Mouse (Mus musculus) erythroid progenitor cell, adult 5-6 weeks (primary cell): Measurements from ENCODE around the gene Zfp706. TPM values are rescaled to one million over a fixed set of nuclear protein-coding genes. Genes with fewer than 3 reads are reported as not detected.

ENCODE experiments used
- ATAC-seq: replicated peaks from 2 replicates; pipeline ENCODE4 v1.8.0; 2016; ENCODE audit warnings: moderate number of reproducible peaks, mild to moderate bottlenecking, moderate TSS enrichment, inconsistent platforms; ENCODE audit not compliant: poor library complexity, low FRiP score, severe bottlenecking
- total RNA-seq, 2 experiments: library from RNA; stranded (forward) in 1 of 2; stranded (reverse) in 1 of 2; fragments of 150-400 nt in 1 of 2; fragments of 186-747, 209-891 nt in 1 of 2; gene quantifications; 2 replicates each; pipeline versions ENCODE4 v1.2.3 to v1.2.4; 2015 to 2017; ENCODE audit warnings: low replicate concordance in 2 of 2

Gene Zfp706
- total RNA-seq (2015; ENCODE audit: low replicate concordance) (44.9 and 71.7 TPM in 2 replicates), total RNA-seq (2017; ENCODE audit: low replicate concordance) (7.3 and 18.0 TPM in 2 replicates)

DNA sequence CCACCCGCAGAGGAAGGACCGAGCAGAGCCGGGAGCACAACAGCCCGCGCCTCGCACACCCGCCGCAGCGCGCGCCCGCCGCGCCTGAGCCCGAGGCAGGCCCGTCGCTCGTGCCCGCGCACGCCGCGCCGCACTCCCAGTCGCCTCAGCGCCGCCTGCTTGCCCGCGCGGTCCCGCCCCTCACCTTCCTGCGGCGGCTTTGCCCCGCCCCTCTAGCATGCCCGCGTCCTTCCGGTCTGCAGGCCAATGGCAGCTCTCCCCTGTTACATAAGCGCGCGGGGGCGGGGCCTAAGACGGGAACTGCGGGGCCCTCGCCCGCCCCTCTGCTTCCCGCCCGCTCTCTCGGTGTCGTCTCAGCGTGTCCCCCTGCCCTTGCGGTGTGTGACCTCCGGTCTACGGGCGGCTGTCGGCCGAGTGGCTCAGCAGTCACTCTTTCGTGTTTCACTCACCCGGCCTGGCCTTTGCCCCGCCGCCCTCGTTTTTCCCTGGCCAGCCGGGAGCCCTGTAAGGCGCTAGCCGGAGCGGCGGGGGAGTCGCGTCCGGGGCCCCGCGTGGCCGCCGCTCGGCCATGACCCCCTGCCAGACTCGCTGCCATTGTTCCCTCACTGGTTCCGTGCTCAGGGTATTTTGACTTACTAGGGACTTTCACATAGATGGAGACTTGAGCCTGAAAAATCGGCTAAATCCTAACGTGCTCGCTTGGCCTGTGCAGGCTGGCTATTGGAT lies at the start of gene Zfp706:
Gene Zfp706 (minus strand): TSS at position 541 of the 726 bp plus-strand sequence.
- ATAC-seq, result peak; percentile 98

DNA sequence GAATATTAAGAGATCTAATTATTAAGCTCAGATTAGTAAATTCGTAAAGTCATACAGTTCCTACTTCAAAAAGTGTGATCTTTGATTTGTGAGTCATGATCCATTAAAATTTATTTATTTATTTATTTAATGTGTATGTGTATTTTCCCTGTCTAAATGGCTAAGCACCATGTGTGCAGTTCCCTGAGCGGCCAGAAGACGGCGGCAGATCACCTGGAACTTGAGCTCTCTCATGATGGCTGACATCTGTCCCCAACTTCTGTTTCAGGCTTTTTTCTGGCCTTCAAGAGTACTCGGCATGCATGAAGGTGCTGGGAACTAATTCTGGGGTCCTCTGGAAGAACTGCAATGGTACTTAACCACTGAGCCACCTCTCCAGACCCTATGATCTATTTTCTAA lies 47.0 kb upstream of the Zfp706 start:
- no peak for ATAC-seq

DNA sequence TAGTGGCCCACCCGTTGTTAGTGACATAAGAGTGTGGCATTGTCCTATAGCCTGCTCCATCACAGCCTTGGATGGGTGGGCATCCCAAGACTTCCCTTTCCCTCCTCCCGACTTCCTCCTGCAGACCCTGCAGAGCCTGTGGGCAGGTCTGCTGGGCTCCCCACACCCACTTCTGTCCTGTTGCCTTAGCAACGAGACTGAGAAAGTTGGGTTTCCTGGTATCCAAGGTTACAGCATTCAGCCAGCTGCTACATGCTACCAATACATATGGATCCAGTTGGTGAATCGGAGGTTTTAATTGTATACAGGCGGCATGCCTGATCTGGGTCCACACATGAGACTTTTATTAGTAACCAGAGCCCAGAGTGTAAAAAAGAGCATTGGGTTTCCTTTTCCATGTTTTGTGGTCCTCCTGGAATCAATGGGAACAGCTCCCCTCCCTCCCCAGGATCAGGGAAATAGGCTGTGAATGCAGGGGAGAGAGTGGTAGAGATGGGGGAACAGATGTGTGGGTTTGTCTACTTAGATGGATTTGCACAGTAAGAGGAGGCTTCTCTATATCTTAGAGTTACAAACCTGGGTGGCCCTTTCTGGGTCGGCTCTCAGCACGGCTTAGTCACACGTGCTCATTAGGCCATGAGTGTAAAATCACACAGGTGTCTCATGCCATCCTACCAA lies 45.7 kb upstream of the Zfp706 start:
- ATAC-seq, result no peak

DNA sequence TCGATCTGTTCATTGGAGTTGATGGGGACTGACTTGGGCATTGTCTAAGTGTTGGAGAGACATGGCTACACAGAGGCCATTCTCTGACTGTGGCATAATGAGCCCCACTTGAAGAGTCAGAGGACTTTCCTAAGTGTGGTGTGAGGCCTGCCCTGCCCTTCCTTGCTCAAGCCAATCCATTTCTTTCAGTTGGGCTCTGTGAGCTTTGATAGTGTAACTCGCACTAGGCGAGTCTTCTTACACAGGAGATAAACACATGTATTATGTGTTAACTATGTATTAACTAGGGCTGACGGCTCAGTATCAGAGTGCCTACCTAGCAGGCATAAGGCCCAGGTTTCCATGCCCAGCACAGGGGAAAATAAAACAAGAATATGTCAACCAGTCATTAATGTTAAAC lies 39.8 kb upstream of the Zfp706 start:
- no peak for ATAC-seq

DNA sequence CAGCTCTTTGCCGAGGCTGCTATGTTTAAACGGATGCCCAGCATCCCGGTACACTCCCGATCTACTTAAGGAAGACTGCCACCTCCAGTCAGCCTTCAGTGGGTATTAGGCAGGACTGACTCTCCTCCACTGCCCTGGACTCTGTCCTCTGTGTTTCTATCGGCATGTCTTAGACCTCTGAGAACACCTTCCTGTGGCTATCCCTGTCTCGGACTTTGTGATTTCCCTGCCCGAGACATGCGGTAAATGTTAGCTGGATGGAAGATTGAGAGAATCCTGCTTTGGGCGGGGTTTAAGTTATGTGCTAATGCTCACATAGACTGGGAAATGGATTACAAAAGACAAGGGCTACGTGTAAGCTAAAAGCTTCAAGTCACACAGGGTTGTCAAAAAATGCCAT lies 39.0 kb upstream of the Zfp706 start:
- no peak for ATAC-seq

DNA sequence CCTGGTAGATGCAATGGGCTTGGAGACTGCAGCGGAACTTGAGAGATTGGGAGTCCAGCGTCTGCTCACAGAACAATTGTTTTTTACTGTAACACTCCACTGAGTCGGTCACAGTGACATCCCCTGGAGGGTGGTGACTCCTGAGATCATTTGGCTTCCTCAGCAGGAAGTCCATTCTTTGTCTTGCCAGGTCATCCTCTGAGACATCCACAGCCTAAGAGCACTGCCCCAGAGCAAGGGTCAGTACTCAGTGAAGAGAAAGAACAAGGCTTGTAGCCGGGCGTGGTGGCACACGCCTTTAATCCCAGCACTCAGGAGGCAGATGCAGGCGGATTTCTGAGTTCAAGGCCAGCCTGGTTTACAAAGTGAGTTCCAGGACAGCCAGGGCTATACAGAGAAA lies 38.6 kb upstream of the Zfp706 start:
- ATAC-seq, result no peak

DNA sequence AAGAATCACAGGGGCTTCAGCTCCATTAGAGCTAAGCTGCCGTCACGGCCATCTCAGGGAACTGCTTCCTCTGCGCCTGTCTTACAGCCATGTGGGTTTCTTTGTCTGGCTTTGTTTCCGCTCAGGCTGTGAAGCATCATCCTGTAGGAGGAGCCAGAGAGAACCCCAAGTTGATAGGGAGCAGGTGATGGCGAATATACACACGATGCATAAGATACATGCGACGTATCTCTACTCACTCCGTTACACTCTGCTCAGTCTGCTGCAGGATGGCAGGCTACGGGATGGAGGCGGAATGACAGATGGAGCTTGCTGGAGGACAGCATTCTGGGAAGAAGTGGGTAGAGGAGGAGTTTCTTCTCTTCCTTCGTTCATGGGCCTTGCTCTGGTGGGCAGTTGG lies 37.9 kb upstream of the Zfp706 start:
- ATAC-seq, result no peak

DNA sequence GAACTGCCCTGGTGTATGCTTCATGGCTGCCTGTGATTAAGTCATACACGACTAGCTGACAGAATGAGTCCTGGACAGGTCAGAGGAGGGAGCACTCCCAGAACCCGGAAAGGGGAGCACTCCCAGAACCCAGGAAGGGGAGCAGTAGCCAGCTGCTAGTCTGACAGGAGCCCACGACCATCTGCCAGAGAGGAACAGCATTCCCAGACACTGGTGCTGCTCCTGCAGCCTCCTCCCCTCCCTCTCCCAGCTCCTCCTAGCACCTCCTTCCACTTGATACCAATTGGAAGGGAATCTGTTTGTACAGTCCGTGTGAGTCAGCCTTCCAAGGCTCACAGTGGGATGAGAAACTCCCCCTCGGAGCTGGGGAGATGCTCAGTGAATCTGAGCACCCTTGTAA lies 35.0 kb upstream of the Zfp706 start:
- ATAC-seq, result no peak

DNA sequence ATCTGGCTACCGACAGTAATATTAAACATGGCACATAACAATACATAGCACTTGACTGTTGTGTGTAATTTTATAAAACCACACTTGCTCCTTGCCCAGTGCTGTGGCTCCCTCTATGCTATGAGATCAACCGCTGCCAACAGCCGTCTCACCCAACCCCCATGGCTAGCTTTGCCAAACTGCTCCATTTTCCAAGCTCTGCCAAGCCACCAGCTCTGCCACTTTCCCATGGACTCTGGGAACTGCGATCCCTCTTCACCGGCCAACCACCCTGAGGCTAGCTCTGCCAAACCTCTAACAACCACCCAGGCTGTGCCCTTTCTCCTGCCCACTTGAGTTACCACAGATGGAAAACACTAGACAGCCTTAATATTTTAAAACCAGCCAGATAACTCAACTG lies 33.6 kb upstream of the Zfp706 start:
- no peak for ATAC-seq

DNA sequence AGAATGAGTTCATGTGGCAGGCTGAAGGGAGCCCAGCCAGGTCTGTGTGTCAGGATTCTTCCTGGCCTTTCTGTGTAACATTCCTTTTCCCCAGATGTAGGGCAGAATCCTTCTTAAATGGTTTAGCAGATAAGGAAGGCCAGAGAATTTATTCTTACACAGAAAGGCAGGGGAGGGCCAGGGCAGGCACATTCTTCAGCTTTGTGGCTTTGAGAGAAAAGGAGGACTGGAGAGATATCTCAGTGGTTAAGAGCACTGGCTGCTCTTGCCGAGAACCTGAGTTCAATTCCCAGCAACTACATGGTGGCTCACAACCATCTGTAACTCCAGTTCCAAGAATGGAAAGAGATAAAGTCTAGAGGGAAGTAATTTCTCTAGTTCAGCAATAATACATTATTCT lies 31.1 kb upstream of the Zfp706 start:
- ATAC-seq, result no peak

DNA sequence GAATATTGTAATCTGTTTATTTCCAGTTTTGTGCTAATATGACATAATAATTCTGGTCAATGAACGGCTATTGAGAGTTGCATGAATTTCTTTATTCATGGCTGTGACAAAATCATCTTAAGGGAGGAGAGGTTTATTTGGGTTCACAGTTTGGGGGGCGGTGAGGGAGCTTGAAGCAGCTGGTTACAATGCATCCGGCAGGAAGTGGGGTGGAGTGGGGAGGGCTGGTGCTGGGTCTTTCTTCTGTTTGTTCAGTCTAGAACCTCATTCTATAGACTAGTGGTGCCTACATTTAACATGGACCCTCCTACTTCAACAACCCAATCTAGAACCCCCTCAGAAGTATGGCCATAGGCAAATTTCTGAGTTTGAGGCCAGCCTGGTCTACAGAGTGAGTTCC lies 30.1 kb upstream of the Zfp706 start:
- ATAC-seq, result no peak

DNA sequence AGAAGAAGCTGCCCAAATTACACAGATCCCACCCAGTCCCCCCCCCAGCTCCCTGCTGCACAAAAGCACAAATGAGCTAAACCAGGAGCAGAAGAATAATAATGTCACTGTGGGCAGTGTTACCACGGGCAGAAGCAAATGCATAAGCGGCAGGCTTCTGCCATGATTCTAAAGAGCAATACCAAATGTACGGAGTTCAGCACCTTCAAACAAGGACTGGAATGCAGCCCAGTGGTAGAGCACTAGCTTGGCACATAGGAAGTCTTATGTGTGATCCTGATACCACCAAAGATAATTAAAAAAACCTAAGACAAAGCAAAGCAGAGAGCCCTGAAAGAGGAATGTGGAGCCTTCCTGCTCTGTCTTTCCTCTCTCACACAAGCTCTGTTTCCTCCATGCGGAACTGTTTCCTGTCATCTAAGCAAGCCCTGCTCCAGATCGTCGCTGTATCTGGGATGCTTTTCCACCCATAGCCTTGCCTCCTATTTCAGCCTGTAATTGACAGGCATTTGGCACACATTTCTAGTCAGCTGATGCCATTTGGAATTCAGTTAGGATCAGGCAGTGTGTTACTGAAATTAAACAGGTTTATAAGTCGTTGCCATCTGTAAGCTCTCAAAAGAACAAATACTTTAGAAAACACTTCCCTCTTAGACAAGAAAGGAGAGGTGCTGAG lies 29.0 kb upstream of the Zfp706 start:
- ATAC-seq, result no peak

DNA sequence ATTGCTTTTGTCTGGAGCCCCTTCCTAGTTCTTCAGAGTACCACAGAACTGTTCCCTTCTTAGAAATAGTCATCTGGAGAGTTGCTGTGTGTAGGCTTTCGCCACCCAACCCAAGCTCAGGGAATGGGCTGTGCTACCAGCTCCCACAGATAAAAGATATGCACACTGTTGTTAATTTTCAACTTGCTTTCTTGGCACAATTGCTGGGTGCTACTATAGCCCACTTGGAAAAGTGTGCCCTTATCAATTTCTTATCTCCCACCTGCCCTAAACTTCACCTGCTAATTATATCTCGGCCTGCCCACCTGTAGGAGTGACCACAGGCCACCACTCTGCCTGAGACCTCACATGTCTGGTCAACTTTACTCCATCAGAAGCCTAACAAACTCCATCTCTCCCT lies 26.6 kb upstream of the Zfp706 start:
- no peak for ATAC-seq

DNA sequence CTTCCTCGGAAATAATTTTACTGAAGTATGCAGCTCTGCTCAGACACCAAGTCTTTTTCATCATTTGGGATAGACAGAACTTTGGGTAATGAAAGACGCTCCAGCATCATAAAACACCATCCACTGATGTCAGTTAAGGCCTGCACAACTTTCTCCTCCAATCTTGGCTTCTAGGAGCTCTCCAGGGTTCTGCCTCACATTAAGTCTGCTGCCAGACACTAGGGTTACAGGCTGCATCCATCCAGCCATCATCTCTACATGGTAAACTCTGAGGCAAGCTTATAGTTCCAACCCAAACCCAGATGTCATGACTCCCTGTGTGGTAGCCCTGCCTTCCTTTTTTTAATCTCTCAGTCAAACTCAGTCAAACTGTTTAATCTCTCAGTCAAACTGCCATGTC lies 25.9 kb upstream of the Zfp706 start:
- no peak for ATAC-seq

DNA sequence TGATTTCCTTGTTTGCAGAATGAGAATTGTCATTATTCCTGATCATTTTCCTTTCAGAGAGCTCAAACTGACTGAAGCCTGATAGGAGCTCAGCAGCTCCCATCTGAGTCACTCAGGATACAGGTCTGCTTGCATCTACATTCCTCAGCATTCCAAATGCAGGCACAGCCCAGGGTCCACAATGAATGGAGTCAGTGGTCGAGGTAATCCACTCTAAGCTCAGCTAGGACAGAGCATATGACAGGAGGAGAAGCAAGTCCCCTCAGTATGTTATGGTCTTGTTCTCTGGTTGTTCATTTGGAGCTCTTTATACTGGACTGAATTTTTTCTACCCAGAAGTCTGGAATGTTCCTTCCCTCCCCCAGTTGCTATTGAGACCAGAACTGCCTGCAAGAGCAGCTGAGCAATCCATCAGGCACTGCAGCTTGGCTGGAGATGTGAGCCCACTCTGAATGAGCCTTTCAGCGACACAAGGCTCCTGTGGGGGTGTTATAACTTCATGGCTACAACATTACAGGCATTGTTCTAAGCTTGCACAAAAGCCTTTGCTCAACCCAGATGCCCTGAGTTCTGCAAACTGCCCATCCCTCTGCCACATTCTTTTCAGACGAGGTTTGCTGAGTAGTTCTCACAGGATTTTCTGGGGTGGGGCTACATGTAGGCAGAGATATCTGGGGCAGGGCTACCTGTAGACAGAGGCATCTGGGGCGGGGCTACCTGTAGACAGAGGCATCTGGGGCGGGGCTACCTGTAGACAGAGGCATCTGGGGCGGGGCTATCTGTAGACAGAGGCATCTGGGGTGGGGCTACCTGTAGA lies 24.0 kb upstream of the Zfp706 start:
- no peak for ATAC-seq

DNA sequence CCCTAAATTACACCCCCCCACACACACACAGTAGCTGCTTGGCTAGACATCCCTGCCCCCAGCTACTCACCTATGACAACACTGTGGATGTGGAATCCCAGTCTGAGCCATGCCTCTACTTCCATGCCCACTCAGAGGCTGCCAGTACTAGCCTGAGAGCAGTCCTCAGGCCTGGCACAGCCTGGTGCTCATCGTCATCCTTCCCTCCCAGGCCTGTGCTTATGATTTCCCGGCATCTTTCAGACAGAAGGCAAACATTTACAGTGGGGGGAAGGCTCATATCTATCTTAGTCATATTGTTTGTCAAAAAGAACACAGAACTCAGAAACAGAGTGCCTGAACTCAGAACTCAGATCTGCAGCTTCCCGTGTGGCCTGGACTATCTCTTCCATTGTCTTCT lies 23.4 kb upstream of the Zfp706 start:
- ATAC-seq, result no peak

DNA sequence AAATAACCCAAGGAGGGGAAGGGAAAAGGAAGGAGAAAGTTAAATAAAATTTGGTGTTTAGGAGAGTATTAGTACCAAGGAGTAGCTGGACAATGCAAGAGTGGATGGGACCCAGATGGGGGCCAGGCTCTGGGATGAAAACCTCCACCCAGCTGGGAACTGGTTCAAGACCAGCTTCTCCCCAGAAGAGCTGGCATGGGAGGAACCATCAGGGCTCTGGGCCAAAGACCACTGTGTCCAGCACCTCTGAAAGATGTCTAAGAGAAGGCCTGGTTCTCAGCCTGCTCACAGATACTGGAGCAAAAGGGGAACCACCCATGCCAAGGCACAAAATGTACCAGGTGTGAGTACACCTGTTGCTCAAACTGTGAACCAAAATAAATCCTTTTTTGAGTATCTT lies 20.4 kb upstream of the Zfp706 start:
- ATAC-seq, result no peak

DNA sequence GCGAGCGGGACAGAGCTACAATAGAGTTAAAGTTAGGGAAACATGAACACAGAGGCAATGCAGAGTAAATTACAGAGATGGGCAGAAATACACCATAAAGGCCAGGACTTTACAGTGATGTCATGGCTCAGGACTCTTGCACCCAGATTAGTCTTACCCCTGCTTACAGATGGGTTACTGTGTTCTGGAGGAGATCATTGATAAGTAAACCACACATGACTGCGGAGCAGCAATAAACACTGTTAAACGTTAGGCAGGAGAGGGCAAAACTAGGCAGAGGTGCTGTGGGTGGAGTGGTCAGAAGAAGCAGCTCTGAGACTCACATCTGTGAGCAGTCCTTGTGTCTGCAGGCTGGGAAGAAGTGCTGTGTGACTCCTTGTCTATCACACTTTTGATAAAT lies 18.9 kb upstream of the Zfp706 start:
- ATAC-seq, result no peak

DNA sequence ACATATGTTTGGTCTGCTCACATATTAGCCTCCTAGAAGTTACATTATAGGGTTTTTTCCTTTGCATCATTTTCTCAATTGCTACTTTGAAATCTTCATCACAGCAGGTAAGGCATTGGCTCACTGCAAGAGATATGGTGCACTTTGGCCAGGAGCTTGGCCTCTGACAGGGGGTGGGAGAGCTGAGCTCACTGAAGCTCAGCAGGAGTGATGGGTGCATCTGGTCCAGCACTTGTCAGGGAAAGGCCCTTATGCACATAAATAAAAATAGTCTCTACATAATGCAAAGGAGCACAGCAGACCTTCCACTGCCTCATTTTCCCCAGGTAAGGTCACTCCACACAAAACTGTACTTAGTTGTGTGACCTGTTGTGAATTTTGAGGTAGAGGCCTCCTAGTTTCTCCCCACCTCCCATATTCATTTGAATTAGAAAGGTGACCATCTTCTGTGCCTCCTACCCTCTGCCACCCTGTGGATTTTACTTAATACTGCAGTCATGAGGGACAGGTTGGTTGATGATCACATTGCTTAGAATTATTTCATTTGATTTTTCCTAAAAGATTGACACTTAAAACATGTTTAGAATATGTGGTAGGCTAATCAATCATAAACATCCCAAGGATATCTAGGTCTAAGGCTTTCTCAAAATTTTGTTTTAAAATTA lies 13.1 kb upstream of the Zfp706 start:
- no peak for ATAC-seq

DNA sequence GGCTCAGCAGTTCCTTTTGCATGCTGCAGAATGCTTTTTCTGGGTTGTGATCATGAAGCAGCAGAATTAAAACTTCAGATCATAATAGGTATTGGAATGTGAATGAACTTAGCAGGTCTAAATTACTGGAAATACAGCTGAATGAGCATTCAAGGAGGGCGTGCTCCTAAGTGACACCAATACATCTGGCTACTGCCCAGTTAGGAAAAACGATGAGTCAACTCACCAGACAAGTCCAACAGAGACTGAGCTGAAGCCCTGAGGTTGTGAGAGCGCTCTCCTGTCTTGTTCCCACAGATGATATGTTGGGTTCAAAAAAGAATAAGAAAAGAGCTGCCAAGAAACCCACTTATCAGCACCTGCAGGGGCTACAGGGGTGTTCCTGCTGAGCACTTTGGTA lies 11.9 kb upstream of the Zfp706 start:
- ATAC-seq, result no peak
